Mouse (Mus musculus): ENCODE measurements around the gene Slc39a2. TPM values are rescaled to one million over a fixed set of nuclear protein-coding genes. Genes with fewer than 3 reads are reported as not detected.
"Not testable (repeated sequence)": the region's sequence is repeated elsewhere in the genome, so short reads cannot be mapped to it uniquely, and the experiment has no call there.

Slc39a2 gene
- 0.75 and 0.81 TPM in 2 replicates for polyA plus RNA-seq (2012; rRNA removed)

DNA sequence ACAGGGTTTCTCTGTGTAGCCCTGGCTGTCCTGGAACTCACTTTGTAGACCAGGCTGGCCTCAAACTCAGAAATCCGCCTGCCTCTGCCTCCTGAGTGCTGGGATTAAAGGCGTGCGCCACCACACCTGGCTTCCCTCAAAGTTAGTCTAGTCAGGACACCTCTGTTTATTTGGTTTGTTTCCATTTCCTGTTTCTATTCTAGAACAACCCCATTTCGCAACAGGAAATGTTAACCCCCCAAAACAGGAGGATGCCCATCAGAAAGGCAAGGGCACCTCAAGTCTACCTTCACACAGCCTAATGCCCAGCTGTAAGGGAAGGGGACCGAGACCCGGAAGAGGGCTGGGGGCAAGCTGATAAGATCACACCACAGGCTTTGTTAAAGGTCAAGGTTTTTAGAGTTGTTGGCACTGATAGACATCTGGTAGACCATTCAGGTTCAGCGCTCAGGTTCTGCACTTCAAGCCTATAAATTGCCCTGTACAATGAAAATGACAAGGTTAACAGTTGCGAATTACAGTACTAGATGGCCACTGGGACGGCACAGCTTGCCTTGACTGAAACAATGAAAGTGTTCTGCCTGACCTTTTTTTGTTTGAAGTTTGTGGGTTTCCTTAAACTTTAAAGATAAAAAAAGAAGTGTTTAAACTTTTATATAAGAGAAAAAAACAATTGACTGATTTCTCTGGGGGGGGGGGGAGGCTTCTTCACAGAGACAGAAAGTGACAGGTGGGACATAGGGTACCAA lies at the start of gene Slc39a2:
Gene Slc39a2 (plus strand): TSS at position 699 of the 749 bp plus-strand sequence.
- DNase-seq (ENCODE audit: low read depth in 1 of 2, low spot score in 2 of 2): no peak
- 85% methylated on average over 9 of the region's 9 CpGs for WGBS
- TF ChIP-seq POLR2A (IDR thresholded peaks at IDR 0.05; ENCODE audit: low read depth, low read length) (no peak), CTCF (IDR thresholded peaks at IDR 0.05; ENCODE audit: extremely low read depth, insufficient read depth, insufficient read length, insufficient replicate concordance) (no peak)
- Histone ChIP-seq H3K4me1 (ENCODE audit: control insufficient read depth, insufficient read depth, insufficient read length) (no peaks in the 10 kb centered on the region), H3K27ac (ENCODE audit: insufficient read depth, low read length) (no peak within 1 kb of the TSS), H3K36me3 (ENCODE audit: control insufficient read depth, insufficient read depth, low read length) (peaks cover 33% of the 10 kb centered on the region), H3K4me3 (ENCODE audit: extremely low read depth, insufficient read depth, insufficient read length) (no peak within 1 kb of the TSS), H3K27me3 (ENCODE audit: control insufficient read depth, insufficient read depth, low read length) (no peaks in the 10 kb centered on the region)

GRCm38 (mm10) chr14:51843882-51844281 lies 48.8 kb upstream of the Slc39a2 start:
- TF ChIP-seq CTCF (IDR thresholded peaks at IDR 0.05; ENCODE audit: extremely low read depth, insufficient read depth, insufficient read length, insufficient replicate concordance) (no peak), POLR2A (IDR thresholded peaks at IDR 0.05; ENCODE audit: low read depth, low read length) (no peak)
- Histone ChIP-seq H3K4me3 (ENCODE audit: extremely low read depth, insufficient read depth, insufficient read length) (no peak overlapping the region), H3K36me3 (ENCODE audit: control insufficient read depth, insufficient read depth, low read length) (no peaks in the 10 kb centered on the region), H3K4me1 (ENCODE audit: control insufficient read depth, insufficient read depth, insufficient read length) (no peaks in the 10 kb centered on the region), H3K27me3 (ENCODE audit: control insufficient read depth, insufficient read depth, low read length) (no peaks in the 10 kb centered on the region), H3K27ac (ENCODE audit: insufficient read depth, low read length) (no peak overlapping the region)
- no peak for DNase-seq (ENCODE audit: low read depth in 1 of 2, low spot score in 2 of 2)

DNA sequence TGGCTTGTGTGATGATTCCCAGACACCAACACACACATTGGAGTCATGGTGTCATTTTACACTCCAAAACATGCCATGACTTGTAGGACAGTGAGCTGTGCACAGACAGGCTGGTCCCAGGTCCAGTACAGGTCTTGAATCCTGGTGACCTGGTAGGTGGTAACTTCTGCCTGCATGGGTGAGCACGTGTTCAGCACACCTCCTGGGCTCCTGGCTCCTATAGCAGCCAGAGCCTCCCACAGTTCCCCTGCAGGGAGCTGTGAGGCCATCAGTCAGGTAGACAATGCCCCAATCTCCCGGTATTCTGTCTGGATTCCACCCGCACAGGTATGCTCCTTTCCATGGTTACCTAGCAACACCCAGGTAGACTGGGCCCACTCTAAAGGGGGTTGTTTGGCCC lies 46.1 kb upstream of the Slc39a2 start:
- 81% methylated on average over 3 of the region's 3 CpGs for WGBS
- Histone ChIP-seq H3K27me3 (ENCODE audit: control insufficient read depth, insufficient read depth, low read length) (no peaks in the 10 kb centered on the region), H3K36me3 (ENCODE audit: control insufficient read depth, insufficient read depth, low read length) (no peaks in the 10 kb centered on the region), H3K4me1 (ENCODE audit: control insufficient read depth, insufficient read depth, insufficient read length) (no peaks in the 10 kb centered on the region), H3K27ac (ENCODE audit: insufficient read depth, low read length) (no peak overlapping the region), H3K4me3 (ENCODE audit: extremely low read depth, insufficient read depth, insufficient read length) (no peak overlapping the region)
- TF ChIP-seq CTCF (IDR thresholded peaks at IDR 0.05; ENCODE audit: extremely low read depth, insufficient read depth, insufficient read length, insufficient replicate concordance) (no peak), POLR2A (IDR thresholded peaks at IDR 0.05; ENCODE audit: low read depth, low read length) (no peak)
- DNase-seq (ENCODE audit: low read depth in 1 of 2, low spot score in 2 of 2): no peak

DNA sequence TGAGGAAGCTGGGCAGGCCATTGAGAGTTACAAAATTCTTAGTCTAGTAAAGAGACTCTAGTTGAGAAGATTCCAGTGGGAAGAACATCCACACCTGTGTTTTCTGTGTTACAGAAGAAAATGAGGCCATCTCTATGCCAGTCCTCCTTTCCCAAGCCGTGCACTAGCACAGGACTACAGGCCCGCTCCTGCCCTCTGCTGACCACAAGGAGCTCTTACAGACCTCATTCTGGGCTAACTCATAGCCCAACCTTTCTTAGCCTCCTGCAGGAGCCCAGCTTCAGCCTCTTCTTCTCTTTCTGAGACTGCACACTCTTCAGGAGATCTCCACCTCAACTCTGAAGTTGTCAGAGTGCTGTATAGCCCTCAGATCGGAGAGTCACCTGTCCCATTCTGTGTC lies 41.7 kb upstream of the Slc39a2 start:
- 44% methylated on average over 3 of the region's 3 CpGs for WGBS

DNA sequence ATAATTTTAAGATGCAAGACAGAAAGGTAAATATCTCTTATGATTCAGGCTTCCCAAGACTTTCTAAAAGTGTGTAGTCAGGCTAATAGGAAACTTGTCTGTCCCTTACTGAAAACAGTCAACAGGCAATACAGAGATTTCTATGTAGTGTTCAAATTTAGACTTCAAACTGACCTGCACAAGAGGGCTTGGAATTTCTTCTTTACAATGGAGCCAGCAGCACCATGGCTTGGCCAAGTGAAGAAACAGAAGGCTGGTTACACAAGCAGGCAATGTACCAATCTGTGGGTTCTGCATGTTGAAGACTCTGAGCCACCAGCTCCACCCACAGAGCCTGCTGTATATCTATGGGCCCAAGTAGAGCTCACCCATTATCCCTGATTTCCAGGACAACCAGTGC lies 39.3 kb upstream of the Slc39a2 start, which contains the start of gene Ear6:
Gene Ear6 (plus strand): TSS at position 301 of the 400 bp plus-strand sequence.
- no peak within 1 kb of the TSS for H3K27ac ChIP-seq (ENCODE audit: insufficient read depth, low read length)
- H3K27me3 ChIP-seq (ENCODE audit: control insufficient read depth, insufficient read depth, low read length): no peaks in the 10 kb centered on the region
- no peak for TF ChIP-seq CTCF (IDR thresholded peaks at IDR 0.05; ENCODE audit: extremely low read depth, insufficient read depth, insufficient read length, insufficient replicate concordance)
- no peaks in the 10 kb centered on the region for H3K36me3 ChIP-seq (ENCODE audit: control insufficient read depth, insufficient read depth, low read length)
- H3K4me3 ChIP-seq (ENCODE audit: extremely low read depth, insufficient read depth, insufficient read length): no peak within 1 kb of the TSS
- no peaks in the 10 kb centered on the region for H3K4me1 ChIP-seq (ENCODE audit: control insufficient read depth, insufficient read depth, insufficient read length)
- no peak for DNase-seq (ENCODE audit: low read depth in 1 of 2, low spot score in 2 of 2)

More for the DNA sequence above, 41.7 kb upstream of the Slc39a2 start:
- DNase-seq (ENCODE audit: low read depth in 1 of 2, low spot score in 2 of 2); H3K4me3 ChIP-seq (ENCODE audit: extremely low read depth, insufficient read depth, insufficient read length); H3K27ac ChIP-seq (ENCODE audit: insufficient read depth, low read length); H3K27me3 ChIP-seq (ENCODE audit: control insufficient read depth, insufficient read depth, low read length); H3K36me3 ChIP-seq (ENCODE audit: control insufficient read depth, insufficient read depth, low read length); H3K4me1 ChIP-seq (ENCODE audit: control insufficient read depth, insufficient read depth, insufficient read length): not testable (repeated sequence)

DNA sequence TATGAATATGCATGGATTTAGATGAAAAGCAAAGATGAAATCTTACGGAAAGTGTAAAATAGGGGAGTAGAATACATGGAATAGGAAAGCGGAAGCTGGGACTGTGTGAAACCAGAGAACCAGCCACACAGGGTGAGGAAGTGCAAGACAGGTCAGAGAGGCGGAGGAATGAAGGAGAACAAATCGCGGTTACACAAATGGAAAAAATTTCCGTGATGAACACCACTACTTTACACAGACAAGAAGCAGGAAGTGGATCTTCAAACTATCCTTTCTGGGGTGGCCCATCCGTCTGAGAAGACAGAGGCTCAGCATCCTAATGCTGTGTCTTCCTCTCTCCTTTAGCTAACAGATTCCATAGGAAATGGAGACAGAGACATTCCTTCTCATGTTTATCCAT lies 37.4 kb upstream of the Slc39a2 start:
- H3K36me3 ChIP-seq (ENCODE audit: control insufficient read depth, insufficient read depth, low read length); H3K4me3 ChIP-seq (ENCODE audit: extremely low read depth, insufficient read depth, insufficient read length); DNase-seq (ENCODE audit: low read depth in 1 of 2, low spot score in 2 of 2); H3K27me3 ChIP-seq (ENCODE audit: control insufficient read depth, insufficient read depth, low read length); H3K4me1 ChIP-seq (ENCODE audit: control insufficient read depth, insufficient read depth, insufficient read length); H3K27ac ChIP-seq (ENCODE audit: insufficient read depth, low read length): not testable (repeated sequence)
- 55% methylated on average over 7 of the region's 7 CpGs for WGBS

- H3K27ac ChIP-seq (ENCODE audit: insufficient read depth, low read length); H3K27me3 ChIP-seq (ENCODE audit: control insufficient read depth, insufficient read depth, low read length); H3K4me1 ChIP-seq (ENCODE audit: control insufficient read depth, insufficient read depth, insufficient read length); H3K4me3 ChIP-seq (ENCODE audit: extremely low read depth, insufficient read depth, insufficient read length); DNase-seq (ENCODE audit: low read depth in 1 of 2, low spot score in 2 of 2); H3K36me3 ChIP-seq (ENCODE audit: control insufficient read depth, insufficient read depth, low read length): not testable (repeated sequence)
- 14% methylated on average over 1 of the region's 1 CpGs for WGBS
Measured at GRCm38 (mm10) chr14:51863603-51864002, 29.1 kb upstream of the Slc39a2 start.
